Mouse (Mus musculus): ENCODE data around the gene Gm9918. TPM values are rescaled to one million over a fixed set of nuclear protein-coding genes. Genes with fewer than 3 reads are reported as not detected.

Gm9918 gene
- polyA plus RNA-seq, 1 experiment from 2014 or later: 1.1 TPM

- no peaks in the 10 kb centered on the region for H3K9me3 ChIP-seq (replicated peaks)
- H3K27me3 ChIP-seq (ENCODE audit: low read depth, poor library complexity, severe bottlenecking): peaks cover 5% of the 10 kb centered on the region
- DNase-seq (ENCODE audit: low spot score): no peak
- H3K4me1 ChIP-seq: peaks cover 48% of the 10 kb centered on the region
- 78% methylated on average over 2 of the region's 2 CpGs for WGBS
- no peaks in the 10 kb centered on the region for H3K36me3 ChIP-seq
- peak overlapping the region; percentile 63 for H3K27ac ChIP-seq
- H3K4me3 ChIP-seq: no peak overlapping the region
Observed at GRCm38 (mm10) chr15:102263037-102263436, 7.3 kb upstream of the Gm9918 start.

DNA sequence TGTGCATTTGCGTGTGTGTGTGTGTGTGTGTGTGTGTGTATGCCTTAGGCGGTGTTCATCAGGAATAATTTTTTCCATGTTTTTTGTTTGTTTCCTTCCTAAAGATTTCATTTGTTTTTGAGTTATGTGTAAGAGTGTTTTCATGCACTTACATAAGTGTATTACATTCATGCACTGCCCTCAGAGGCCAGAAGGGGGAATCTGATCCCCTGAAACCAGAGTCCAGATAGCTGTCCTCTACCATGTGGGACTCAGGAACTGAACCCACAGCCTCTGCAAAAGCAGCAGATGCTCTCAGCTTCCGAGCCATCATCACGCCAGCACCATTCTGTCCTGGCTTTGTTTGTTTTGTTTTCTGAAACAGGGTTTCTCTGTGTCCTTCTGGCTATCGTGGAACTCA, 4.8 kb upstream of the Gm9918 start:
- no peak for DNase-seq (ENCODE audit: low spot score)
- WGBS: 89% methylated on average over 5 of the region's 5 CpGs
- Histone ChIP-seq H3K4me1 (peaks cover 34% of the 10 kb centered on the region), H3K27me3 (ENCODE audit: low read depth, poor library complexity, severe bottlenecking) (peaks cover 5% of the 10 kb centered on the region; the same call in 1 of the 2 replicates), H3K4me3 (no peak overlapping the region), H3K36me3 (no peaks in the 10 kb centered on the region), H3K27ac (no peak overlapping the region), H3K9me3 (replicated peaks) (no peaks in the 10 kb centered on the region)

GRCm38 (mm10) chr15:102271441-102271840, 1.1 kb downstream of the Gm9918 start:
- Histone ChIP-seq H3K27ac (peak overlapping the region; percentile 83), H3K4me1 (peaks cover 28% of the 10 kb centered on the region), H3K27me3 (ENCODE audit: low read depth, poor library complexity, severe bottlenecking) (0 out of 2 replicates have a peak, but pooled peaks cover 8% of the 10 kb centered on the region), H3K4me3 (peak overlapping the region; percentile 48), H3K9me3 (replicated peaks) (no peaks in the 10 kb centered on the region), H3K36me3 (no peaks in the 10 kb centered on the region)
- 31% methylated on average over 3 of the region's 3 CpGs for WGBS
- no peak for DNase-seq (ENCODE audit: low spot score)

- DNase-seq (ENCODE audit: low spot score): no peak
- H3K27me3 ChIP-seq (ENCODE audit: low read depth, poor library complexity, severe bottlenecking): 0 out of 2 replicates have a peak, but pooled peaks cover 8% of the 10 kb centered on the region
- 76% methylated on average over 6 of the region's 6 CpGs for WGBS
- no peaks in the 10 kb centered on the region for H3K36me3 ChIP-seq
- H3K9me3 ChIP-seq (replicated peaks): no peaks in the 10 kb centered on the region
- peaks cover 35% of the 10 kb centered on the region for H3K4me1 ChIP-seq
- H3K4me3 ChIP-seq: no peak overlapping the region
- no peak overlapping the region for H3K27ac ChIP-seq
Observed at GRCm38 (mm10) chr15:102273982-102274716, 3.8 kb downstream of the Gm9918 start.

- Histone ChIP-seq H3K36me3 (peaks cover 25% of the 10 kb centered on the region), H3K4me1 (peaks cover 26% of the 10 kb centered on the region), H3K27me3 (ENCODE audit: low read depth, poor library complexity, severe bottlenecking) (no peaks in the 10 kb centered on the region), H3K4me3 (peak overlapping the region; percentile 74), H3K9me3 (replicated peaks) (no peaks in the 10 kb centered on the region), H3K27ac (peak overlapping the region; percentile 89)
- DNase-seq (ENCODE audit: low spot score): no peak
- 34% methylated on average over 7 of the region's 7 CpGs for WGBS
Observed at GRCm38 (mm10) chr15:102278726-102279091, 8.3 kb downstream of the Gm9918 start.

DNA sequence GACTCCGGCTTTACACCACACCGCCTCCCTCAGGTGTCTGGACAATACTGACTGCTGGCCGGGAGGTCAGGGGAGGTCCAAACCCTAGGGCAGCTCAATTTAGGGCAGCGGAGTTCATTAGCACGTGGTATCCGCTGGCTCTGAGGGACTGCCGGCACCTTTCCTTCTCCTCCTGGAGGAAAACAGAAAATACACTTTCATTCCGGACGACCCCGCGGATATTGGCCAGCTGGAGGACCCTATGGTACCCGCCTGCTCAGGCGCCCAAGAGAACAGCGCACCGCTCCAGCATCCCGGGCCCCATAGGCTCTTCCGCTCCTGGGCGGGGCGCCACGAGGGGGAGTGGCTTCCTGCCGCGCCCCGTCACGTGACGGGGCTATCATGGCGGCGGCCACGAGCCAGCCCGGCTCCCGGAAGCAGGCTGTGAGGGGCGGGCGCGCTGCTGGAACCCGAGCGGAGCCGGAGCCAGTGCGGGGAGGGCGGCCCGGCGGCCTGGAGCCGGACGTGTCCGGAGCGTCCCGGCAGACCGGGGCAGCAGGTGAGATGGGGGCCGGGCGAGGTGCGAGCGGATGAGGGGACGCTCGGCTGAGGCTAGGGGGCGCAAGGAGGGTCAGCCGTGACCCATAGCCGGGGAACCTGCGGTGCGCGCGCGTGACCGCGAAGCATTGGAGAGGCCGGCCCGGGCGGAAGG, 8.9 kb downstream of the Gm9918 start, which contains the start of gene Mfsd5:
Mfsd5 (plus strand) TSS at position 363 of the 691 bp plus-strand sequence.
- H3K4me3 ChIP-seq: peak within 1 kb of the TSS; percentile 74
- peak within 1 kb of the TSS; percentile 89 for H3K27ac ChIP-seq
- peaks cover 27% of the 10 kb centered on the region for H3K36me3 ChIP-seq
- WGBS: under 1% methylated on average over 65 of the region's 65 CpGs
- H3K9me3 ChIP-seq (replicated peaks): no peaks in the 10 kb centered on the region
- no peaks in the 10 kb centered on the region for H3K27me3 ChIP-seq (ENCODE audit: low read depth, poor library complexity, severe bottlenecking)
- DNase-seq (ENCODE audit: low spot score): peak; percentile 95
- H3K4me1 ChIP-seq: peaks cover 26% of the 10 kb centered on the region

- H3K27me3 ChIP-seq (ENCODE audit: low read depth, poor library complexity, severe bottlenecking): no peaks in the 10 kb centered on the region
- H3K4me3 ChIP-seq: peak overlapping the region; percentile 74
- H3K9me3 ChIP-seq (replicated peaks): no peaks in the 10 kb centered on the region
- 31% methylated on average over 13 of the region's 13 CpGs for WGBS
- peaks cover 27% of the 10 kb centered on the region for H3K36me3 ChIP-seq
- H3K4me1 ChIP-seq: peaks cover 26% of the 10 kb centered on the region
- peak overlapping the region; percentile 89 for H3K27ac ChIP-seq
- DNase-seq (ENCODE audit: low spot score): no peak
Observed at GRCm38 (mm10) chr15:102279783-102280520, 9.6 kb downstream of the Gm9918 start.

- Histone ChIP-seq H3K36me3 (peaks cover 27% of the 10 kb centered on the region), H3K4me3 (peak overlapping the region; percentile 74), H3K9me3 (replicated peaks) (no peaks in the 10 kb centered on the region), H3K27me3 (ENCODE audit: low read depth, poor library complexity, severe bottlenecking) (no peaks in the 10 kb centered on the region), H3K4me1 (peaks cover 26% of the 10 kb centered on the region), H3K27ac (0 out of 2 replicates have a peak overlapping the region, but pooled peaks have one; percentile 89)
- WGBS: 96% methylated on average over 19 of the region's 19 CpGs
- DNase-seq (ENCODE audit: low spot score): no peak
Observed at GRCm38 (mm10) chr15:102280623-102281022, 10.3 kb downstream of the Gm9918 start.

DNA sequence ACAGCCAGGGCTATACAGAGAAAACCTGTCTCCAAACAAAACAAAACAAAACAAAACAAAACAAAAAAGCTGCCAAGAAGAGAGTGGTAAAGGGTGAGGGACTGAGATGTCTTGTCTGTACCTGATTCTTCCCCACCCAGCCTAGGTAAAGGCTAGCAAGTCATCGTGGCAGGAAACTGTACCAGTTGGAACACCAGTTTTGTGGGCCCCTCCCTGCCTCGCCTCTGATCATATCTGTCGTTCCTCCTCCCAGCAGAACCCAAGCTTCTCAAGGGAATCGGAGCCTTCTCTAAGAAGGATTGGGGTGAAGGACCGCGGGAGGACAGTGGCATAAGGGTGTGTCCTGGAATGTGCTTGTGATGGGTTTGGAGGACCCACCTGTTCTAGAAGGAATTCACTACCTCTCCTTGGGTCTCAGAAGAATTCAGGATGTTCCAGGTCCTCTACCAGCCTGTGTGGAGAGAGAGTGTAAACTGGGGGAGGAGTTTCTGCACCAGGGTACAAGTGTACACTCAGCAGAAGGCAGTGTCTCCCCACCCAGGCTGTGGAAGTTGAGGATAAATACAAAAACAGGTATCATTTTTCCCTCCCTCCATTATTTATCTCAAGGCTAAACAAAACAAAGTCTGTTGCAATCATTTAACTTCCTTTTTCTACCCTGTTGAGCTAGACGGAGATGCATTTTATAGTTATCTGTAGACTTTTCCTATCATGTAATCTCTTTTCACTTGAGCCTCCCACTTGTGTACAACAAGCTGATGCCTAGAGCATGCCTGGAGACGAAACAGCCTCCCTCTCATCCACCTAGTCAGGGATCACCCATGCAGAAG, 12.3 kb downstream of the Gm9918 start:
- 89% methylated on average over 8 of the region's 8 CpGs for WGBS
- Histone ChIP-seq H3K27ac (no peak overlapping the region), H3K36me3 (peaks cover 27% of the 10 kb centered on the region), H3K4me1 (peaks cover 26% of the 10 kb centered on the region), H3K27me3 (ENCODE audit: low read depth, poor library complexity, severe bottlenecking) (no peaks in the 10 kb centered on the region), H3K9me3 (replicated peaks) (no peaks in the 10 kb centered on the region), H3K4me3 (no peak overlapping the region)
- DNase-seq (ENCODE audit: low spot score): no peak

GRCm38 (mm10) chr15:102283648-102284047, 13.3 kb downstream of the Gm9918 start:
- Histone ChIP-seq H3K27me3 (ENCODE audit: low read depth, poor library complexity, severe bottlenecking) (no peaks in the 10 kb centered on the region), H3K4me1 (peaks cover 24% of the 10 kb centered on the region), H3K9me3 (replicated peaks) (no peaks in the 10 kb centered on the region), H3K36me3 (peaks cover 27% of the 10 kb centered on the region), H3K4me3 (no peak overlapping the region), H3K27ac (no peak overlapping the region)
- DNase-seq (ENCODE audit: low spot score): no peak
- 82% methylated on average over 3 of the region's 3 CpGs for WGBS

DNA sequence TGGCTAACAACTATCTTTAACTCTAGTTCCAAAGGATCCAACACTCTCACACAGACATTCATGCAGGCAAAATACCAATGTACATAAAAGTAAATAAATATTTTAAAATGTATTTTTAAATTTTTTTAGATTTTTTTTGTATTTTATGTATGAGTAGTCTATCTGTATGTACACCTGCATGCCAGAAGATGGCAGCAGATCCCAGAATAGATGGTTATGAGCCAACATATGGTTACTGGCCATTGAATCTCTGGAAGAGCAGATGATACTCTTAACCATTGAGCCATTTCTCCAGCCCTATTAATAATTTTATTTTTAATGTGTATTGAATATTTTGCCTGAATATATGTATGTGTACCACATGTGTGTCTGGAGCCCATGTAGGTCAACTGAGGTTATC, 17.0 kb downstream of the Gm9918 start:
- no peak for DNase-seq (ENCODE audit: low spot score)
- H3K4me3 ChIP-seq: no peak overlapping the region
- no peaks in the 10 kb centered on the region for H3K4me1 ChIP-seq
- H3K9me3 ChIP-seq (replicated peaks): no peaks in the 10 kb centered on the region
- peaks cover 7% of the 10 kb centered on the region for H3K36me3 ChIP-seq
- no peak overlapping the region for H3K27ac ChIP-seq
- H3K27me3 ChIP-seq (ENCODE audit: low read depth, poor library complexity, severe bottlenecking): no peaks in the 10 kb centered on the region

GRCm38 (mm10) chr15:102295633-102296367, 25.4 kb downstream of the Gm9918 start, which contains the start of gene Espl1:
Espl1 (plus strand) TSS chr15:102296266.
- Histone ChIP-seq H3K27me3 (ENCODE audit: low read depth, poor library complexity, severe bottlenecking) (no peaks in the 10 kb centered on the region), H3K4me3 (peak within 1 kb of the TSS; percentile 81), H3K27ac (peak within 1 kb of the TSS; percentile 81), H3K36me3 (peaks cover 31% of the 10 kb centered on the region), H3K9me3 (replicated peaks) (no peaks in the 10 kb centered on the region), H3K4me1 (peaks cover 12% of the 10 kb centered on the region)
- DNase-seq (ENCODE audit: low spot score): peak; percentile 97
- 8% methylated on average over 25 of the region's 25 CpGs for WGBS
